Mouse (Mus musculus): Measurements from ENCODE around the gene Pcdh7.
A peak's percentile ranks its signal among the peaks of the same experiment; 100 is the strongest.

The Pcdh7 gene

GRCm38 (mm10) chr5:57797951-57798670, 80.3 kb downstream of the Pcdh7 start:
- no peak for DNase-seq (ENCODE audit: low read depth, low spot score)

- DNase-seq (ENCODE audit: low read depth, low spot score) = no peak
These were observed 85.3 kb downstream of the Pcdh7 start for GRCm38 (mm10) chr5:57803108-57803507.

- no peak for DNase-seq (ENCODE audit: low read depth, low spot score)
These were observed 86.1 kb downstream of the Pcdh7 start for GRCm38 (mm10) chr5:57803890-57804289.

GRCm38 (mm10) chr5:57807350-57807749, 89.6 kb downstream of the Pcdh7 start:
- peak; percentile 13 for DNase-seq (ENCODE audit: low read depth, low spot score)

GRCm38 (mm10) chr5:57810641-57811040, 92.9 kb downstream of the Pcdh7 start:
- DNase-seq (ENCODE audit: low read depth, low spot score) = no peak

- no peak for DNase-seq (ENCODE audit: low read depth, low spot score)
These were observed 98.3 kb downstream of the Pcdh7 start for GRCm38 (mm10) chr5:57815964-57816589.

GRCm38 (mm10) chr5:57819788-57820187, 102.0 kb downstream of the Pcdh7 start:
- no peak for DNase-seq (ENCODE audit: low read depth, low spot score)

GRCm38 (mm10) chr5:57821099-57821498, 103.3 kb downstream of the Pcdh7 start:
- no peak for DNase-seq (ENCODE audit: low read depth, low spot score)

GRCm38 (mm10) chr5:57828437-57828836, 110.7 kb downstream of the Pcdh7 start:
- no peak for DNase-seq (ENCODE audit: low read depth, low spot score)

GRCm38 (mm10) chr5:57837150-57837549, 119.4 kb downstream of the Pcdh7 start:
- no peak for DNase-seq (ENCODE audit: low read depth, low spot score)

- no peak for DNase-seq (ENCODE audit: low read depth, low spot score)
These were observed 123.8 kb downstream of the Pcdh7 start for GRCm38 (mm10) chr5:57841357-57842119.

GRCm38 (mm10) chr5:57847500-57847899, 129.7 kb downstream of the Pcdh7 start:
- no peak for DNase-seq (ENCODE audit: low read depth, low spot score)

GRCm38 (mm10) chr5:57850111-57850510, 132.3 kb downstream of the Pcdh7 start:
- no peak for DNase-seq (ENCODE audit: low read depth, low spot score)

- no peak for DNase-seq (ENCODE audit: low read depth, low spot score)
These were observed 139.5 kb downstream of the Pcdh7 start for GRCm38 (mm10) chr5:57857316-57857715.

GRCm38 (mm10) chr5:57864254-57864653, 146.5 kb downstream of the Pcdh7 start:
- DNase-seq (ENCODE audit: low read depth, low spot score) = peak; percentile 20

GRCm38 (mm10) chr5:57865256-57865655, 147.5 kb downstream of the Pcdh7 start:
- peak; percentile 28 for DNase-seq (ENCODE audit: low read depth, low spot score)

GRCm38 (mm10) chr5:57866097-57866496, 148.3 kb downstream of the Pcdh7 start:
- DNase-seq (ENCODE audit: low read depth, low spot score) = no peak

GRCm38 (mm10) chr5:57867906-57868305, 150.1 kb downstream of the Pcdh7 start:
- DNase-seq (ENCODE audit: low read depth, low spot score) = no peak

- no peak for DNase-seq (ENCODE audit: low read depth, low spot score)
These were observed 150.9 kb downstream of the Pcdh7 start for GRCm38 (mm10) chr5:57868702-57869101.

- no peak for DNase-seq (ENCODE audit: low read depth, low spot score)
These were observed 153.0 kb downstream of the Pcdh7 start for GRCm38 (mm10) chr5:57870727-57871126.

- DNase-seq (ENCODE audit: low read depth, low spot score) = no peak
These were observed 167.2 kb downstream of the Pcdh7 start for GRCm38 (mm10) chr5:57884982-57885381.

- peak; percentile 27 for DNase-seq (ENCODE audit: low read depth, low spot score)
These were observed 181.3 kb downstream of the Pcdh7 start for GRCm38 (mm10) chr5:57899018-57899614.

Data from skeletal muscle tissue, adult 2 months (tissue).